Comparison of ENCODE assay signal across 8 mouse cellular contexts in the genomic region with DNA sequence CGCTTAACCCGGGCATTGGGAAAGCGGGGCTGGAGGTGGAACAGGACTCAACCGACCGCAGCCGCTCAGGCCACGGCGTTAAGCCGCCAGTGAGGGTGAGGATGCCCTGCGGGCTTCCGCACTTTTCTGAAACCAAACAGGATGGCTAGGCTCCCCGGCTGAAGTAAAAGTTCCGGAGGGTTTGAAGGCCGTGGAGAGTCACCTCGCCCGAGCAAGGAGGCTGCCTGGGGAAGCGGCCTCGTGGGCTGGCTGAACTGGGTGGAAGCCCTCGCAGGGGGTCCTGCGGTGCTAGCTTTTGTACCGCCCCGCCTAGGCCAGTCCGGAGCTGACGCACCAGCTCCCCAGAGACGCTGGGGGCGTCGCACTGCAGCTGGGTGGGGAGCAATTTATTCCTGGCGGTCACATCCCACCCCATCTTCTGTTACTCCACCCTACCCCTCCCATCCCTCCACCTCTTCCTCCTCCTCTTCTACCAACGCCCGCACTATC.
A peak's percentile ranks its signal among the peaks of the same experiment; 100 is the strongest.
DNase-seq lines count a peak whose midpoint lies in the region; ATAC-seq and TF ChIP-seq lines count a peak whose summit lies in the region.

No protein-coding gene starts in this region.

- no peaks in the 10 kb centered on the region for H3K9me3 ChIP-seq in lung, postnatal 0 days (ENCODE audit: low read length)
- H3K9me3 ChIP-seq in embryonic facial prominence, embryonic 10.5 days = no peaks in the 10 kb centered on the region
- H3K9me3 ChIP-seq in intestine, embryonic 15.5 days = no peaks in the 10 kb centered on the region
- H3K9me3 ChIP-seq in megakaryocyte, embryonic 14.5 days = no peaks in the 10 kb centered on the region
- no peaks in the 10 kb centered on the region for H3K9me3 ChIP-seq in stomach, embryonic 15.5 days

- H3K27me3 ChIP-seq in lung, postnatal 0 days (replicated peaks; ENCODE audit: insufficient read depth, low read length) = peaks cover 89% of the 10 kb centered on the region
- peaks cover 100% of the 10 kb centered on the region for H3K27me3 ChIP-seq in embryonic facial prominence, embryonic 10.5 days (replicated peaks; ENCODE audit: low read depth, poor library complexity, severe bottlenecking)
- H3K27me3 ChIP-seq in intestine, embryonic 15.5 days (replicated peaks) = peaks cover 87% of the 10 kb centered on the region
- H3K27me3 ChIP-seq in megakaryocyte, embryonic 14.5 days (replicated peaks) = peaks cover 95% of the 10 kb centered on the region
- peaks cover 90% of the 10 kb centered on the region for H3K27me3 ChIP-seq in stomach, embryonic 15.5 days (replicated peaks)

- no peaks in the 10 kb centered on the region for H3K36me3 ChIP-seq in lung, postnatal 0 days (ENCODE audit: insufficient read depth, low read length)
- H3K36me3 ChIP-seq in embryonic facial prominence, embryonic 10.5 days (replicated peaks) = no peaks in the 10 kb centered on the region
- H3K36me3 ChIP-seq in intestine, embryonic 15.5 days = no peaks in the 10 kb centered on the region
- H3K36me3 ChIP-seq in megakaryocyte, embryonic 14.5 days (replicated peaks; ENCODE audit: low read length) = no peaks in the 10 kb centered on the region
- H3K36me3 ChIP-seq in stomach, embryonic 15.5 days = no peaks in the 10 kb centered on the region

- peak overlapping the region; percentile 25; the same call in 1 of the 2 replicates for H3K4me2 ChIP-seq in lung, postnatal 0 days (replicated peaks; ENCODE audit: low read depth, low read length)
- peak overlapping the region; percentile 33; the same call in 1 of the 2 replicates for H3K4me2 ChIP-seq in intestine, embryonic 15.5 days (replicated peaks)
- peak overlapping the region; percentile 19 for H3K4me2 ChIP-seq in stomach, embryonic 15.5 days

- TF ChIP-seq CTCF in lung, postnatal 0 days (IDR thresholded peaks at IDR 0.05) = no peak

- no peaks in the 10 kb centered on the region for H3K4me1 ChIP-seq in lung, postnatal 0 days (ENCODE audit: insufficient read depth, low read depth, low read length)
- peaks cover 11% of the 10 kb centered on the region for H3K4me1 ChIP-seq in embryonic facial prominence, embryonic 10.5 days
- H3K4me1 ChIP-seq in intestine, embryonic 15.5 days (replicated peaks) = no peaks in the 10 kb centered on the region; the same call in 1 of the 2 replicates
- H3K4me1 ChIP-seq in megakaryocyte, embryonic 14.5 days = peaks cover 37% of the 10 kb centered on the region
- no peaks in the 10 kb centered on the region for H3K4me1 ChIP-seq in stomach, embryonic 15.5 days

- under 1% methylated on average over 30 of the region's 30 CpGs for WGBS in lung, postnatal 0 days
- under 1% methylated on average over 30 of the region's 30 CpGs for WGBS in embryonic facial prominence, embryonic 10.5 days
- WGBS in intestine, embryonic 15.5 days = 1% methylated on average over 30 of the region's 30 CpGs
- WGBS in stomach, embryonic 15.5 days = 2% methylated on average over 29 of the region's 30 CpGs

- H3K4me3 ChIP-seq in lung, postnatal 0 days (ENCODE audit: low read depth, low read length) = 0 out of 2 replicates have a peak overlapping the region, but pooled peaks have one; percentile 8
- peak overlapping the region; percentile 54 for H3K4me3 ChIP-seq in embryonic facial prominence, embryonic 10.5 days
- peak overlapping the region; percentile 19 for H3K4me3 ChIP-seq in intestine, embryonic 15.5 days (replicated peaks)
- H3K4me3 ChIP-seq in megakaryocyte, embryonic 14.5 days (replicated peaks) = peak overlapping the region; percentile 82
- H3K4me3 ChIP-seq in stomach, embryonic 15.5 days (replicated peaks) = 0 out of 2 replicates have a peak overlapping the region, but pooled peaks have one; percentile 9

- no peak overlapping the region for H3K27ac ChIP-seq in lung, postnatal 0 days (ENCODE audit: low read length)
- peak overlapping the region; percentile 73 for H3K27ac ChIP-seq in embryonic facial prominence, embryonic 10.5 days (replicated peaks)
- H3K27ac ChIP-seq in intestine, embryonic 15.5 days = no peak overlapping the region
- no peak overlapping the region for H3K27ac ChIP-seq in stomach, embryonic 15.5 days

- no peak for TF ChIP-seq EP300 in lung, postnatal 0 days (IDR thresholded peaks at IDR 0.05)

- no peak for ATAC-seq in lung, postnatal 0 days
- peak; percentile 31; the same call in 1 of the 2 replicates for ATAC-seq in intestine, embryonic 15.5 days
- peak; percentile 22; the same call in 1 of the 2 replicates for ATAC-seq in stomach, embryonic 15.5 days (ENCODE audit: insufficient read depth, low FRiP score, low read depth)
- ATAC-seq in erythroid progenitor cell, adult 5-6 weeks (replicated peaks; ENCODE audit: low FRiP score, poor library complexity, severe bottlenecking) = no peak

- no peak for DNase-seq in lung, postnatal 0 days (ENCODE audit: low spot score)
- DNase-seq in lung, postnatal 10 days = no peak
- DNase-seq in embryonic facial prominence, embryonic 10.5 days (ENCODE audit: low spot score) = peak; percentile 70
- no peak for DNase-seq in urinary bladder, postnatal 4 days (ENCODE audit: low spot score in 2 of 2)

- no peak overlapping the region for H3K9ac ChIP-seq in lung, postnatal 0 days (replicated peaks; ENCODE audit: low read depth)
- no peak overlapping the region for H3K9ac ChIP-seq in intestine, embryonic 15.5 days
- H3K9ac ChIP-seq in stomach, embryonic 15.5 days = no peak overlapping the region

Comparison
In these comparisons a context has a peak if more than half of its experiments do, and no peak if none do; other contexts are left out.
1. ATAC-seq: peak in intestine, embryonic 15.5 days (single experiment) and stomach, embryonic 15.5 days (single experiment); none in lung, postnatal 0 days (single experiment) and erythroid progenitor cell, adult 5-6 weeks (single experiment).
2. H3K4me3 ChIP-seq: peak in every context shown above with its lines; median percentile 82 in megakaryocyte, embryonic 14.5 days; 54 in embryonic facial prominence, embryonic 10.5 days; 19 in intestine, embryonic 15.5 days; 9 in stomach, embryonic 15.5 days; 8 in lung, postnatal 0 days.
3. Peak in every context shown above with its lines, with median percentiles within 50 percentile points of each other: H3K4me2 ChIP-seq.